Mouse (Mus musculus) mature B cell (primary cell): ENCODE measurements around the gene Camk1d.

Source experiments
- in situ Hi-C: fragments of 300-500 bp; cut with MboI; formaldehyde crosslinking; loops from 2 replicates; pipeline ENCODE4 v1.14.3; 2019

The Camk1d gene

DNA sequence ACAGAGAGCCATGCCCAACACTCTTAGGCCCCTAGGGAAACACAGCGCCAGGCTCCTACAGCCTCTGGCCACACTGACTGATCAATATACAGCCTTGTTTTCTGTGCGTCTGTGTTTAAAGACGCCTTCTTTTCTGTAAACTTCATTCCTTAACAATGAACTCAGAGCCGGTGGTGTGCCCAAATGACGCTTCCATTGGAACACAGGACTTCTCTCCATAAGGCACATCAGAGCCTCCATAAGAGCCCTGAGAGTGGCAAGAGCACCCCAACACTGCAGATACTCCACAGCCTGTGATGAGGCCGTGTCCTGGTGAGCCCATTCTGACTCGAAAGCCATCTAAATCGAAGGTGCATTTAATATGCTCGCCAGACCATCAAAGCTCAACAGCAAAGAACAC lies 50.8 kb downstream of the Camk1d start:
- in situ Hi-C loops = no loop called here

GRCm38 (mm10) chr2:5661946-5662345 lies 52.4 kb downstream of the Camk1d start:
- in situ Hi-C loops = no loop called here

DNA sequence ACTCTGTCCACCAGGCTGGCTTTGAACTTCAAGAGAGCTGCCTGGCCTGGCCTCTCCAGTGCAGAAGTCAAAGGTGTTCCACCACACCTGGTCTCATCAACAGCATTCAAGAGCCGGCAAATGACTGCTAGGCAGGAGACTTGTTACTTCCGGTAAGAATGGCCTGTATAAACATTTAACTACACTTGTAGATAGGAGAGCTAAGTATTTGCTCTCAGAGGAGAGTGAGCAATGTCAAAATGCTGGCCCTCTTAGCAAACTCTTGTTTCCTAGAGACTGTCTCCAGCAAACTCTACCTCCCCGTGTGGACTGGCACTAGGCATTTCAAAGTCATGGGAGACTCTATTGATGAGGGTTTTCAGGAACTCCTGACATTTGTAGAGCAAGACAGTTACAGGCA lies 56.3 kb downstream of the Camk1d start:
- in situ Hi-C loops = no loop called here

DNA sequence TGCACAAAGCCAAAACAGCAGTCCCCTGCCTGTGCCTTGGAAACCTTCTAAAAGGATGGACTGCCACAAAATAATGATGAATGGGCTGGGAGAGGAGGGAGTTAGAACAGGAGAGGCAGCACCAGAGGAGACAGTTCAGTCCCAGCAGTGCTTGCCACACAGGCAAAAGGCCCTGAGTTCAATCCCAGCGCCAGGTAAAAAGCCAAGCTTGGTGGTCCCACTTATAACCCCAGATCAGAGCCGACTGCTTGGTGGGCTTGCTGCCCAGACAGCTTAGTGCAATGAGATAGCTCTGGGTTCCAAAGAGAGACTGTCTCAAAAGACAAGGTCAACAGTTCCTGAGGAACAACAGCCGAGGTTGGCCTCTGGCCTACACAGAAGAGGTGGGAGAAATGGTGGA lies 58.0 kb downstream of the Camk1d start:
- in situ Hi-C loops = no loop called here

DNA sequence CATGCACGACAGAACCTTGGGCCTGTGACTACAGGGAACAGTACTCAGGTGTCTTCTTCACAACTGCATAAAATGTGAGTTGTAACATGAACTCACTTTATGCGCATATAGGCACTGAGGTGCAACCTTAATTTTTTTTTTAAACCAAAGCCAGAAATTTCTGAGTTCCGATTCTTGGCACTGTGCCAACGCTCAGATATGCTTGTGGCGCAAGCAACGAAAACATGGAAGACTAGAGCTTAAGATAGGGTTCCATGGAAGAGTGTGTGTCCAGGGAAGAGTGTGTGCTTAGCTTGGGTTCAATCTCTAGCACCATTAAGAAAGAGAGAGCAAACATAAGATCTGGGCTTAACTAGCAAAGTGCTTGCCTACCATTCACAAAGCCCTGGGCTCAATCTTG lies 62.2 kb downstream of the Camk1d start:
- in situ Hi-C loops = no loop called here

DNA sequence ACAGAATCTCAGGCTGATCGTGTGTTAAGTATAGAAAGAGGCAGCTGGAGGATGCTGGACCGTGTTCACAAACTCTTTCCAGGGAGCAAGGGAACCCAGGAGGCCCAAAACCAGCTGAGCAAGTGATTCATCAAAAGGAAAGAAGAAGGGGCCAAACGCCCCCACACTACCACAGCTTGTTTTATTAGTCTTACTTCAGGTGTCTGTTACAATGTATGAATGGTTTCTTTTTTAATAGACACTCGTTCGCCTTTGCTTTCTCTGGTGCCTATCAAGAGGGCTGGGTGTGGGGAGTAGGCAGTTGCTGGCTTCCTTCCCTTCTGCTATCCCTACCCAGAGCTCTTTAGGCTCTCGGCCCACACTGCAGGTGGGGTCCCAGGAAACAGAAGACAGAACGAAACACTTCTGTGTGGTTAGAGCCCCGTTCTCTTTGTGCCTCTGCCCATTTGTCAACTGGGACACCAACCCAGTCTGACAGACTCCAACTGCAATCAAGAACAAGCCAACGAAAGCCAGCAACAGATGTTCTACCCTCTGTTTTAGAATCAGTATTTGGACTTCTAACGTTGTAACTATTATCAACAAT lies 62.9 kb downstream of the Camk1d start:
- in situ Hi-C loops = no loop called here

DNA sequence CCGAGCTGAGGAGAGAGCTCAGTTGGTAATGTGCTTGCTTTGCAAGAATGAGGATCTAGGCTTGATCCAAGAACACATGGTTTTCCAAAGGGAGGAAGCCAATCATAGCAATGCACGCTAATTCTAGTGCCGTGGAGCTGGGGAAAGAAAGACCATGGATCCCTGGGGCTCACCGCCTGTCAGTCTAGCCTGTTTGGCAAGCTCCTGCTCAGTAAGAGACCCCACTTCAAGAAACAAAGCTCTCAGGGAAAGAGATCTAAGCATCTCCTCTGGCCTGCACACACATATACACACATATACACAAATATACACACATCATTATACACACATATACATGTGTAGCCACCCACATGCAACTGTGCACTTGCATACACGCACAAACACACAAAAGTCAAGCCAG lies 65.1 kb downstream of the Camk1d start:
- in situ Hi-C loops = no loop called here

- in situ Hi-C loops = no loop called here
Observed at GRCm38 (mm10) chr2:5648764-5649163, 65.6 kb downstream of the Camk1d start.

- in situ Hi-C loops = no loop called here
Observed at GRCm38 (mm10) chr2:5646322-5646721, 68.0 kb downstream of the Camk1d start.

GRCm38 (mm10) chr2:5645584-5645983 lies 68.7 kb downstream of the Camk1d start:
- in situ Hi-C loops = no loop called here

GRCm38 (mm10) chr2:5643937-5644336 lies 70.4 kb downstream of the Camk1d start:
- in situ Hi-C loops = no loop called here

- in situ Hi-C loops = no loop called here
Observed at GRCm38 (mm10) chr2:5643226-5643625, 71.1 kb downstream of the Camk1d start.

GRCm38 (mm10) chr2:5642624-5643023 lies 71.7 kb downstream of the Camk1d start:
- in situ Hi-C loops = no loop called here

- in situ Hi-C loops = no loop called here
Observed at GRCm38 (mm10) chr2:5641678-5642077, 72.6 kb downstream of the Camk1d start.

GRCm38 (mm10) chr2:5640586-5640985 lies 73.7 kb downstream of the Camk1d start:
- in situ Hi-C loops = no loop called here

DNA sequence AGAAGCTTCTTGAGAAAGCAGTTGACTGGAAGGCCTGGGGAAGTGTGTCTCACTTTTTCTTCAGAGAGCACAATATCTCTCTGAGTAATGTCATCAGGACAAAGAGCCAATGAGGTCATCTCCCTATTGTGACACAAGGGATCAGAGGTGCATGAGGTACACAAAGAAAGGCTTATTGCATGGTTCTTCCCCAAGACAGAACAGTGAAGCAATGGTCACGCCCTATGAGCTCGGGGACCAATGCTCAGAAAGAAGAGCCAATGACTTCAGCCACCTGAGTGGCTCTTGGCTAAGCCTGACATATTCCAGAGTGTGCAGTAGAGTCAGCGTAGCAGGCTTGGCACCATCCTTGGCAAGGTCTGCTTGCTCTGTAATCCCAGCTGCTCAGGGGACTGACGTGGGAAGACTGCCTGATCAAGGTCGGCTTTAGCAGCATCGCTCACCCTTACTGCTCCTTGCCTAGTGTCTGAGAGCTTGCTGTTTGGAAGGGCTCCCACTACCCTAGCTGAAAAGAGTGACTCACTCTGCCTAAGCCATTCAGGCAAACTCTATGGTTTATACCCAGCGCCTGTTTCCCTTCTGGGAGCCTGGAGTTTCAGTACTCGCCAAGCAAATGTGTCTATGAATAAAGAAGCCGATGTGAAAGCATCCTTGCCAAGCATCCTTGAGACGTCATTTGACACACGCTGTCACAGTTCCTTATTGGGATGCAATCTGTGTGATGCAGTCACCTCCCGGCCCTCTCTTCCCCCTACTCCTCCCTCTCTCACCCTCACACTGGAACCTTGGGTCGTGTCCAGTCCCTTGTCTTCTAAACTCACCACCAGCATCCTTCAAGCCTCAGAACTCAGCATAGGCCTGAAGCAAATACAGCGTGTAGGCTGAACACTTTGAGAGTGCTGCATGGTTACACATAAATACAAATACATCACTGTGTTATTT lies 77.2 kb downstream of the Camk1d start:
- in situ Hi-C loops = no loop called here

GRCm38 (mm10) chr2:5632355-5632684 lies 82.0 kb downstream of the Camk1d start:
- in situ Hi-C loops = no loop called here

DNA sequence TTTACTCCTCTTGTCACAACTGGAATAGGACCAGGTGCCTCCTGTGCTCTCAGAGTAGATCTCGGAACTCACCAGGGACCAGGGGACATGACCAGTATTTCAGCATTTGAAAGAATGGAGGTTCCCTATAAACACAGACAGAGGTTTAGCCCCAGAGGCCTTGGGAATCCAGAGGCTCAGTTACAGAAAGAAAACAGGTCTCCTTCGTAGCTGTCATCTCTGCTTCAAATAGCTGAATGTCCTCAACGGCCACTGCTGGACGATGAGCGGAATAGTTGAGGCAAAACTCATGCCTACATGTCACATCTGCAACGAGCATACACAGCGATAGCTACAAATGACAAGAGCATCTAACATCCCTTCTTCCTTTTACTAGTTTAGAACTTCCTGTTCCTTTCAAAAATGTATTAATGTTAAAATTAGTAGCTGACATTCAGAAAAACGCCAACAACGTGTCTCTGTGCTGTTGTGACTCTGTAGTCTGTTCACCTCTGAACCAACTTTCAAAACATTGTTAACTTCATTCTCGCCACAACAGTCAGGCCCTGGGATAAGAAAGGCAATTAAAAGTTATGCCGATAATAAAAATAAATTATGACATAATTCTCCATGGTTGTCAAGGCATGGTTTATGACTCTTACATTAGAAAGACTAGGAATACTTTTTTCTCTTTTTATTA lies 82.5 kb downstream of the Camk1d start:
- in situ Hi-C loops = no loop called here

DNA sequence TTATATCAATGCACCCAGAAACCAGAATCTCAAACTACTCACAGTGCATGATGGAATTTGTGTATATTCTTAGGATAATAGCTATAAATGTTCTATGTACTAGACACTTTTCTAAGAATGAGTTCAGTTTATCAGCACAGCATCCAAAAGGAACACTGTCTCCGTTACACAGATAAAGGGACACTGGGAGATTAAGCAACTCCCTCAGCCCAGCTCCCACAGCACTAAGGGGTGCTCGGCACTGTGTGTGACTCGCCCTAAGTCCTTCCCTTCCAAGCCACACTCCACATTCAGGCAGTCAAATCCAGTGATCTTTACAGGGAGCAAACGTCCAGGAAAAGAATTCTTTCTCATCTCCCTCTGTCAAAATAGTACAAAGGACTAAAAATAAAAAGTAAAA lies 83.6 kb downstream of the Camk1d start:
- in situ Hi-C loops = no loop called here

DNA sequence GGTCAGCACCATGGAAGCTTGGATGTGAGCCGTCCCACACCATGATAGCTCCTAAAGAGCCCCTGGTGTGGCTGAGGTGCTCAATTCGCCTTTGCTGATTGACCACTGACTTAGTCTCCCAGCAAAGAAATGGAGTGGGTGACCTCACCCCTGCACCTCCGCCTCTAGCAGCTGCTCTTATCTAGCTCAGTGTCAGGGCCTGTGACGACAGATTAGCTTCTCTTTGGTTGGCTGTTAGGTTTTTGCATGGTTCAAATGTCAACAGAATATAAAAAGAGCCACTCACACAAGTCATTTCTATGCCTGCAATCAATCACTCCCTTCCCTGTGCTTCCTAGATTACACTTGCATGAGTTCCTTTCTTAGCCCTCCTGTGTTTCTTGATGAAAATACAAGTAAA lies 89.9 kb downstream of the Camk1d start:
- in situ Hi-C loops = no loop called here

GRCm38 (mm10) chr2:5618361-5618896 lies 95.9 kb downstream of the Camk1d start:
- in situ Hi-C loops = no loop called here

DNA sequence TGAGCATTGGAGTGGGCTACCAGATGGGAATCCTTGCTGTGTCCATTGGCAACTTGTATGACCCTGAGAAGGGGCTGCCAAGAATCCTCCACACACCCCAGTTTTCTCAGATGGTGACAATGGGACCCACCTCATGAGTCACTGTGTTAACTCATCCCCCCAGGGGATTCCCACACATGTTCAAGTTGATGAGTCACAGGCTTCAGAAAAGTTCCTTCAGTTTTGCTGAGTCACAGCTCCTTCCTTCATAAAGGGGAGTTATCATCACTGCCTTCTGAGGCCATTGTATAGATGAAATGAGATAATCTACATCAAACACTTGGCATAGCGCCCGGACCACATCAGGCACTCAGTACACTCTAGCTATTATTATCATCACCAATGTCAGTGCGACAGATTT lies 99.4 kb downstream of the Camk1d start:
- in situ Hi-C loops = no loop called here

DNA sequence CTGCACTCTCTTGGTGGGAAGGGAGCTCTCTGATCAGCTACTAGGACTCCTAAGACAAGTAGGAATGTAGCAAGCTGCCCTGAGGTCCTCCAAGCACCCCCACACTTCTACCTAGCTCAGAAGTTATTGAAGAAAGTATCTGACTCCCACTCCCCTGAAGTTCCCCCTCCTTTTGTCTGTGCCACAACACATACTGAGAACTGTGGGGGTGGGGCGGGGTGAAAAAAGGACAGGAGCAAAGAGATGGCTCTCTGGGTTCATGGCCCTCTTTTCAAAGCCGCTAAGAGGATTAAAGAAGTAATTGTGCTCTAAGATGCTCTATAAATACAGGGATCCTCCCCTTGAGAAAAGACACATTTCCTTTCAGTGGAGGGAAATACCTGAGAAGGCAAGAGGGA lies 100.0 kb downstream of the Camk1d start:
- in situ Hi-C loops = no loop called here
